Mouse (Mus musculus): ENCODE results near the gene Mgat5. TPM values are rescaled to one million over a fixed set of nuclear protein-coding genes. Genes with fewer than 3 reads are reported as not detected.

Gene Mgat5
- total RNA-seq, 2 experiments from 2014 or later = 0.79 to 1.5 TPM

- TF ChIP-seq CTCF (IDR thresholded peaks at IDR 0.05) = no peak
- DNase-seq = no peak
- intact Hi-C loops (cut with DNase I) = no loop called here
- no peak overlapping the region for H3K27ac ChIP-seq
- no peak overlapping the region for H3K4me3 ChIP-seq
Measured at GRCm38 (mm10) chr1:127319768-127320167, 115.0 kb downstream of the Mgat5 start.

GRCm38 (mm10) chr1:127320956-127321355 lies 116.1 kb downstream of the Mgat5 start:
- Histone ChIP-seq H3K27ac (no peak overlapping the region), H3K4me3 (no peak overlapping the region)
- no peak for DNase-seq
- intact Hi-C loops (cut with DNase I) = no loop called here
- no peak for TF ChIP-seq CTCF (IDR thresholded peaks at IDR 0.05)

- TF ChIP-seq CTCF (IDR thresholded peaks at IDR 0.05) = no peak
- no peak for DNase-seq
- intact Hi-C loops (cut with DNase I) = no loop called here
- Histone ChIP-seq H3K4me3 (no peak overlapping the region), H3K27ac (no peak overlapping the region)
Measured at GRCm38 (mm10) chr1:127321638-127322037, 116.8 kb downstream of the Mgat5 start.

GRCm38 (mm10) chr1:127322169-127322805 lies 117.5 kb downstream of the Mgat5 start:
- TF ChIP-seq CTCF (IDR thresholded peaks at IDR 0.05) = no peak
- DNase-seq = no peak
- Histone ChIP-seq H3K4me3 (no peak overlapping the region), H3K27ac (no peak overlapping the region)
- intact Hi-C loops (cut with DNase I) = no loop called here

- H3K4me3 ChIP-seq = no peak overlapping the region
- no peak for TF ChIP-seq CTCF (IDR thresholded peaks at IDR 0.05)
- DNase-seq = no peak
- intact Hi-C loops (cut with DNase I) = no loop called here
- H3K27ac ChIP-seq = no peak overlapping the region
Measured at GRCm38 (mm10) chr1:127325601-127326198, 120.9 kb downstream of the Mgat5 start.

- DNase-seq = no peak
- intact Hi-C loops (cut with DNase I) = no loop called here
- Histone ChIP-seq H3K27ac (no peak overlapping the region), H3K4me3 (no peak overlapping the region)
- no peak for TF ChIP-seq CTCF (IDR thresholded peaks at IDR 0.05)
Measured at GRCm38 (mm10) chr1:127327773-127328172, 123.0 kb downstream of the Mgat5 start.

- TF ChIP-seq CTCF (IDR thresholded peaks at IDR 0.05) = no peak
- intact Hi-C loops (cut with DNase I) = no loop called here
- H3K27ac ChIP-seq = no peak overlapping the region
- DNase-seq = no peak
- no peak overlapping the region for H3K4me3 ChIP-seq
Measured at GRCm38 (mm10) chr1:127328354-127328875, 123.6 kb downstream of the Mgat5 start.

- intact Hi-C loops (cut with DNase I) = loop anchor here (10.0 kb wide), 1 partner anchor 125 kb away; the partner anchor contains the start of gene Mgat5
- peak; percentile 56 for DNase-seq
- no peak overlapping the region for H3K27ac ChIP-seq
Measured at GRCm38 (mm10) chr1:127329810-127330209, 125.0 kb downstream of the Mgat5 start.

GRCm38 (mm10) chr1:127337740-127338139 lies 132.9 kb downstream of the Mgat5 start:
- no peak for TF ChIP-seq CTCF (IDR thresholded peaks at IDR 0.05)
- intact Hi-C loops (cut with DNase I) = loop anchor here (10.0 kb wide), 1 partner anchor 133 kb away; the partner anchor contains the start of gene Mgat5
- no peak overlapping the region for H3K4me3 ChIP-seq
- no peak for DNase-seq
- H3K27ac ChIP-seq = no peak overlapping the region

More at GRCm38 (mm10) chr1:127329810-127330209, 125.0 kb downstream of the Mgat5 start:
- H3K4me3 ChIP-seq = no peak overlapping the region
- no peak for TF ChIP-seq CTCF (IDR thresholded peaks at IDR 0.05)

- peak; percentile 86 for DNase-seq
- intact Hi-C loops (cut with DNase I) = loop anchor here (10.0 kb wide), 1 partner anchor 134 kb away; the partner anchor contains the start of gene Mgat5
- no peak overlapping the region for H3K27ac ChIP-seq
- no peak overlapping the region for H3K4me3 ChIP-seq
- TF ChIP-seq CTCF (IDR thresholded peaks at IDR 0.05) = no peak
Measured at GRCm38 (mm10) chr1:127338833-127339487, 134.1 kb downstream of the Mgat5 start.

- no peak overlapping the region for H3K4me3 ChIP-seq
- intact Hi-C loops (cut with DNase I) = no loop called here
- no peak for DNase-seq
- TF ChIP-seq CTCF (IDR thresholded peaks at IDR 0.05) = no peak
- H3K27ac ChIP-seq = no peak overlapping the region
Measured at GRCm38 (mm10) chr1:127340296-127340695, 135.5 kb downstream of the Mgat5 start.

GRCm38 (mm10) chr1:127344913-127345312 lies 140.1 kb downstream of the Mgat5 start:
- Histone ChIP-seq H3K27ac (no peak overlapping the region), H3K4me3 (no peak overlapping the region)
- TF ChIP-seq CTCF (IDR thresholded peaks at IDR 0.05) = no peak
- DNase-seq = no peak
- intact Hi-C loops (cut with DNase I) = no loop called here

- DNase-seq = no peak
- no peak overlapping the region for H3K27ac ChIP-seq
- H3K4me3 ChIP-seq = no peak overlapping the region
- intact Hi-C loops (cut with DNase I) = no loop called here
- TF ChIP-seq CTCF (IDR thresholded peaks at IDR 0.05) = no peak
Measured at GRCm38 (mm10) chr1:127346596-127347139, 141.9 kb downstream of the Mgat5 start.
